Mouse (Mus musculus): ENCODE measurements around the gene Nox3. TPM values are rescaled to one million over a fixed set of nuclear protein-coding genes. Genes with fewer than 3 reads are reported as not detected.

Nox3 gene
- polyA plus RNA-seq (2015; fragmentation: Nextera tagmentation; extraction: Ambion mirVana): not detected in 2 replicates

DNA sequence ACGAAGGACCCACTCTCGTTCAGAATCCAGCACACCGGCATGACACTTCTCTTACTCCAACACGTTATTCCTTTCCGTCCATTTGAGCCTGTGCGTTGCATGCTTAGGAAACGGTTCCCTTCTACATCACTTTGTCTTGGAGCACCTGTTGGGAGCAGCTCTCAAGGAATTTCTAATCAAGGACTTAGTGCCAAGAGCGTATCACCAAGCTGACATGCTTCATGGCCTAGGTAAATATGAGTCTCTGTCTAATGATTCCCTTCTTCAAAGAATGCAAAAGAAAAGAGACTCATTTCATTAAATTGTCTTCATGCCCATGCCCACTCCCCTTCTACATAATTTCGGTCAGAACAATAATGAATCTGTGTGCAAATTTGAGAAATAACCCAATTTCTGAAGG, at the start of gene Nox3:
Nox3 (minus strand) TSS at position 101 of the 400 bp plus-strand sequence.
- H3K4me2 ChIP-seq: no peak within 1 kb of the TSS
- H3K9ac ChIP-seq: no peak within 1 kb of the TSS
- 92% methylated on average over 9 of the region's 9 CpGs for WGBS
- no peak within 1 kb of the TSS for H3K27ac ChIP-seq
- H3K4me1 ChIP-seq: peaks cover 20% of the 10 kb centered on the region
- no peaks in the 10 kb centered on the region for H3K27me3 ChIP-seq
- H3K4me3 ChIP-seq: no peak within 1 kb of the TSS
- no peak for ATAC-seq
- no peaks in the 10 kb centered on the region for H3K9me3 ChIP-seq (replicated peaks)
- no peaks in the 10 kb centered on the region for H3K36me3 ChIP-seq (ENCODE audit: poor library complexity, severe bottlenecking)

DNA sequence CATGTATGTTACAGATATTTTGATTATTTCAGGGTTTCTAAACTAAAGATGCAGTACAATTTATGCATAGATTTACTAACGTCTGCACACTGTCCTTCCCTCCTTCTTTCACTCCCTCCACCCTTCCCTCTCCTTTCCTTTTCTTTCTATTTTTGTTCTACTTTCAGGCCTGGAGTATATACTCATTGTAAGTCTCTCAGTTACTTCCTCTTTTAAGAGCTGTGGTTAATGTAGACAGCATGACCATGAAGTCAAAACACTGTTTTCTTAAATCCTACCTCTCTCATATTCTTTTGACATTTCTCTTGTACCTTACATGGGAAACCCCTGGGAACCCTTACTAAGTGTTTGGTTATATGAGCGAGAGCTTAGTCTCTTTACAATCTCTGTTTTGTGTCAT, 48.3 kb upstream of the Nox3 start:
- Histone ChIP-seq H3K4me1 (no peaks in the 10 kb centered on the region), H3K9me3 (replicated peaks) (no peaks in the 10 kb centered on the region), H3K9ac (no peak overlapping the region), H3K27ac (no peak overlapping the region), H3K27me3 (no peaks in the 10 kb centered on the region), H3K4me3 (no peak overlapping the region), H3K4me2 (no peak overlapping the region), H3K36me3 (ENCODE audit: poor library complexity, severe bottlenecking) (no peaks in the 10 kb centered on the region)
- WGBS: 87% methylated on average over 2 of the region's 2 CpGs
- ATAC-seq: no peak

DNA sequence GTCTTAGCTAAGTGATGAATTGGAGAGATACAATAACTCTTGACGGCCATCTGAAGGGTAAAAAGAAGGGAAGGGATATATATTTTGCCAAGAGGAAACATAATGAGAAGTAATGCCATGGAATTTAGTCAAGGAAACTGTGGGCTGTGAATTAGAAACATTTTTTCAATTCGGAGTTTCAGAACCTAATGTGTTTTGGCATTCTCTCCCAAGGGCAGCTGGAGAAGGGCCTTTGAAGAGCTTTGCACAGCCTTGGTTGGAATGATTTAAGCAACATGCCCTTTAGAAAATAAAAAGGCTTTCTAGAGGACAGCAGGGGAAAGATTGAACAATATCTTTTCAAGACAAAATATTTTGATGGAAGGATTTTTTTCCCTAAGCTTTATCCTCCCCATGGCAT, 40.9 kb upstream of the Nox3 start:
- H3K27ac ChIP-seq: no peak overlapping the region
- no peak overlapping the region for H3K4me2 ChIP-seq
- no peak for ATAC-seq
- no peaks in the 10 kb centered on the region for H3K36me3 ChIP-seq (ENCODE audit: poor library complexity, severe bottlenecking)
- H3K4me3 ChIP-seq: no peak overlapping the region
- H3K9ac ChIP-seq: no peak overlapping the region
- WGBS: 78% methylated on average over 2 of the region's 2 CpGs
- no peaks in the 10 kb centered on the region for H3K27me3 ChIP-seq
- H3K4me1 ChIP-seq: no peaks in the 10 kb centered on the region
- H3K9me3 ChIP-seq (replicated peaks): no peaks in the 10 kb centered on the region

DNA sequence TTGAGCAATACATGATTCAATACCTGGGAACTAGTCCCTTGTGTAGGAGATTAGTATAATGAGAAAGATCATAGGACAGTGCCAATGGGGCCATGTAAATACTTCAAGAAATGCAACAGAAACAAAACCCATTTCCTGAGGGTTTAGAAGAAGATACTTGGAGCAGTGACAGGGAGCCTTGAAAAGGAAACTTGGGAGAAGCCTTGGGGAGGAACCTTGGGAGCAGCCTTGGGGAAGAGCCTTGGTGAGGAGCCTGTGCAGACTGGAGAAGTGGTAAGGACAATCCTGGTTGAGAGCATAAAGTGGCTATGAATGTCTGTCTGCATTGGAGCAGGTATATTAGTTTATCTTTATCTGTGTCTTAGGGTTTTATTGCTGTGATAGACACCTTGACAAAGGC, 38.2 kb upstream of the Nox3 start:
- Histone ChIP-seq H3K27me3 (no peaks in the 10 kb centered on the region), H3K27ac (no peak overlapping the region), H3K4me2 (no peak overlapping the region), H3K4me3 (no peak overlapping the region), H3K9ac (no peak overlapping the region), H3K36me3 (ENCODE audit: poor library complexity, severe bottlenecking) (no peaks in the 10 kb centered on the region), H3K4me1 (no peaks in the 10 kb centered on the region), H3K9me3 (replicated peaks) (no peaks in the 10 kb centered on the region)
- no peak for ATAC-seq

DNA sequence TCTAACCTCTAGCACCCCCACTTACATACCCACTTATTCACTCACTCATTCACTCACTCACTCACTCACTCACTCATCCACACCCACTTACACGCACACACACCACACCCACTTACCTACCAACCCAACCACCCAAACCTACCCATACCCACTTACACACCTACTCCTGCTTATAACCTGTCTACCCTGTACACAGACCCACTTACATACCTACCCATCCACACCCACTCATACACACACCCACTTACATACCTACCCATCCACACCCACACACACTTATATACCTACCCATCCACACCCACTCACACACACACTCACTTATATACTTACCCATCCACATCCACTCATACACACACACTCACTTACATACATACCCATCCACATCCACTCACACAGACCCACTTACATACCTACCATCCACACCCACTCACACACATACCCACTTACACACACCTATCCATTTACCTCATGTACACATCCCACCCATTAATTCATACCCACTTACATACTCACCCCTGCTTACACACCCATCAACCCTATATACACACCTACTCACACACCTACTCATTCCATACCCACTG, 9.4 kb upstream of the Nox3 start:
- Histone ChIP-seq H3K27ac (no peak overlapping the region), H3K9ac (no peak overlapping the region), H3K4me3 (no peak overlapping the region), H3K27me3 (no peaks in the 10 kb centered on the region), H3K36me3 (ENCODE audit: poor library complexity, severe bottlenecking) (no peaks in the 10 kb centered on the region), H3K4me1 (no peaks in the 10 kb centered on the region), H3K4me2 (no peak overlapping the region), H3K9me3 (replicated peaks) (no peaks in the 10 kb centered on the region)
- 100% methylated on average over 1 of the region's 1 CpGs for WGBS
- no peak for ATAC-seq

DNA sequence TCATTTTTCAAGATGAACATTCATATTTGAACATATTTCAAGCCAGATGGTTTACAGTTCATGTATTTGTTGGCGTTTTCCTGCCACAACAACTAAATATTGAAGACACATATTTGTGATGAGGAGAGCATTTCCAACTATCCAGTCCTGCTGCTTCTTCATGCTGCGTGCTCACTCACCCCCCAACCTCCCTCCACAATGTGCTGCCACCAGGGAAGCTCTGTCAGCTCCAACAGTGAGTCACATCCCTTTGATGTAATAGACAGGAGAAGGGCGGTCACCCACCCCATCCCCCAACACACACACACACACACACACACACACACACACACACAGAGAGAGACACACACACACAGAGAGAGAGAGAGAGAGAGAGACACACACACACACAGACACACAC, 6.3 kb upstream of the Nox3 start:
- WGBS: 65% methylated on average over 3 of the region's 3 CpGs
- Histone ChIP-seq H3K9ac (no peak overlapping the region), H3K27ac (no peak overlapping the region), H3K4me3 (no peak overlapping the region), H3K4me2 (no peak overlapping the region), H3K36me3 (ENCODE audit: poor library complexity, severe bottlenecking) (no peaks in the 10 kb centered on the region), H3K27me3 (no peaks in the 10 kb centered on the region), H3K4me1 (no peaks in the 10 kb centered on the region), H3K9me3 (replicated peaks) (no peaks in the 10 kb centered on the region)
- ATAC-seq: no peak

DNA sequence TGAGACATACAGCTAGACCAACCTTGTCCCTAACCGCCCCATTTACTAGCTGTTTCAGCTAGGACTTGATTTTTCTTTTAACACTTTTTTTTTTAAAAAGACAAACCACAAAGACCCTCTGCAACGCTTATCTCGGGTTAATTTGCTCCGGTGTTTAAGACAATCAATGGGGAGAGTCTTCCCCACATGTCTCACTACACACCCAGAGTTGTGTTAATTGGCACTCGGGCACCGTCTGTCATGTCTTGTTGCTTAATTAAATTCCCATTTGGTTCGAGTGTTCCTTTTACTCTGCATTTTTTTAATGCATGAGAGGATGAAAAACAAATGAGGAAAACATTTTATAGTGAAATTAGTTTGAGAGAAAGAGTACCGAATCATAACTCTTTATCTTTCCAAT, 3.2 kb downstream of the Nox3 start:
- H3K27me3 ChIP-seq: no peaks in the 10 kb centered on the region
- peak; percentile 64; the same call in 1 of the 2 replicates for ATAC-seq

DNA sequence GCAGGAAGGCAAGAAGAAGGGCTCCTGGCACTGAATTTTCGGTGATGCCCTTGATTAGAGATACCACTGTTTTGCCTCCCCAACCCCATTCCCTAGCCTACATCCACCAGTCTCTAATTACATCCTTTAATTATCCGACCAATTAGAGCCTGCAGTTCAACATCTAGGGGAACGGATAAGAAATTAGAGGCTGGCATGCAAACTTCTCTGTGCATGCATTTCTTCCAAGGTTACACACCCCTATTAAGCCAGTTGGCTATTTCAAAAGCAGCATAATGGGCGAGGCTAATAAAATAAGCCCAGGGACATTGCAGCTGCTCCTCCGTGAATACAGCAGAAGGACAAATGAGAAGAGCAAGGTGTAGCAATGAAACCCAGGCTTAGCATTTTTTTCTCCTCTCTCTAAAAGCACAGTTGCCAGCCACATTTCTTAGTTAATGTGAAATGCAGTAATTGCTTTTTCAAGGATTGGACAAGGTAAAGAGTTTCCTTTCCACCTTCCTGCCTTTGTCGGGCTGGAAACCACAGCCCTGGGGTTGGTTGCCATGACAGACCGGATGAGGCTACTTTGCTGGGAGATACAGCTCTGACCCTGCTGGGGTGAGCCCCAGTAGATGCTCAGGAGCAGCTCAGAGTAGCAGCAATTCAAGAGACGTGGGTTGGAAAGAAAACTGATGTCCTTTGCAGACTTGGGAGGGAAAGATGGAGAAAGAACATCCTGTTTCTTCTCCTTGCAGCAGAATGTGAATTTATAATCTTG, 5.4 kb downstream of the Nox3 start:
- 28% methylated on average over 8 of the region's 8 CpGs for WGBS
- peak overlapping the region; percentile 27 for H3K4me2 ChIP-seq
- H3K4me1 ChIP-seq: peaks cover 33% of the 10 kb centered on the region
- H3K36me3 ChIP-seq (ENCODE audit: poor library complexity, severe bottlenecking): no peaks in the 10 kb centered on the region
- H3K27me3 ChIP-seq: no peaks in the 10 kb centered on the region
- H3K9me3 ChIP-seq (replicated peaks): no peaks in the 10 kb centered on the region
- peak; percentile 88 for ATAC-seq
- no peak overlapping the region for H3K9ac ChIP-seq
- H3K27ac ChIP-seq: peak overlapping the region; percentile 75
- no peak overlapping the region for H3K4me3 ChIP-seq

More for the DNA sequence above, 3.2 kb downstream of the Nox3 start:
- Histone ChIP-seq H3K9ac (no peak overlapping the region), H3K36me3 (ENCODE audit: poor library complexity, severe bottlenecking) (no peaks in the 10 kb centered on the region), H3K4me1 (peaks cover 33% of the 10 kb centered on the region), H3K9me3 (replicated peaks) (no peaks in the 10 kb centered on the region), H3K27ac (peak overlapping the region; percentile 58; the same call in 1 of the 2 replicates), H3K4me3 (no peak overlapping the region), H3K4me2 (peak overlapping the region; percentile 22; the same call in 1 of the 2 replicates)
- WGBS: 31% methylated on average over 8 of the region's 8 CpGs

DNA sequence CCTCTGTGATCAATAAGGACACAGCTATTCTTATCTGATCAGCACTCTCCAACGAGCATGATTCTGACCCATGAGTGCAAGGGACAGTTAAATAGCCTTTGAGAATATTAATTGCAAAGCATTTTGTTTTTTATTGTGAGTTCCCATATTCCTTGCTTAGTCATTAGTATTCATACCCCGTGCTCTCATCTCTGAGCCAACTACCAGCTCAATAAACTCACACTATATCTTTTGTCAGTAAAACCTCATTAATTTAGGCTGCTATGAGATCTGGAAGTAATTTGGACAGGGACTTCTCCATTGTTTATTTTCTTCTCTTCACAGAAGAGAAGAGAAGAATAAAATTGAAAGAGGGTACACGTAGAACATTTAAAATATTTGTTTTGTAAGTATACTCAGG, 12.4 kb downstream of the Nox3 start:
- H3K4me3 ChIP-seq: no peak overlapping the region
- H3K27ac ChIP-seq: no peak overlapping the region
- H3K4me1 ChIP-seq: peaks cover 9% of the 10 kb centered on the region; the same call in 1 of the 2 replicates
- H3K9me3 ChIP-seq (replicated peaks): no peaks in the 10 kb centered on the region; the same call in 1 of the 2 replicates
- H3K27me3 ChIP-seq: 0 out of 2 replicates have a peak, but pooled peaks cover 3% of the 10 kb centered on the region
- WGBS: 8% methylated on average over 3 of the region's 3 CpGs
- peak; percentile 50; the same call in 1 of the 2 replicates for ATAC-seq
- H3K4me2 ChIP-seq: no peak overlapping the region
- no peak overlapping the region for H3K9ac ChIP-seq
- H3K36me3 ChIP-seq (ENCODE audit: poor library complexity, severe bottlenecking): no peaks in the 10 kb centered on the region

DNA sequence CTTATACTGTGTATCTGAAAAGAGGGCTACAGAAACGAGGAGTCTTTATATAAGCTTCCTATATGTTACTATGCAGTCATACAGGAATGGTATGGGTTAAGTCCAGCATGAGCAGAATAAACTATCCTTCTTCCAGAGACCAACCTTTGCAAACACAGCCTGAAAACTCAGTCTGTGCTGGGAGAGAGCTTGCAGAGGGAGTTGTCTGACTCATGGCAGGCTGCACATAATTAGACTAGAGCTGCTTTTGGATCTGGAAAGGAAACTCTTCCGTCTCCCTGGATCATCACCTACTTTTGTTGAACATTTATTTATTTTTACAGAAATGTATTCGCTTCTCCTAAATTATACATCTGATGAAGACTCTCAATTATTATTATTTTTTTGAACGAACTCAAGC, 26.8 kb downstream of the Nox3 start:
- no peaks in the 10 kb centered on the region for H3K9me3 ChIP-seq (replicated peaks)
- 86% methylated on average over 4 of the region's 4 CpGs for WGBS
- H3K4me1 ChIP-seq: no peaks in the 10 kb centered on the region
- no peak overlapping the region for H3K9ac ChIP-seq
- no peak for ATAC-seq
- no peaks in the 10 kb centered on the region for H3K36me3 ChIP-seq (ENCODE audit: poor library complexity, severe bottlenecking)
- H3K4me3 ChIP-seq: no peak overlapping the region
- H3K4me2 ChIP-seq: no peak overlapping the region
- H3K27me3 ChIP-seq: no peaks in the 10 kb centered on the region
- no peak overlapping the region for H3K27ac ChIP-seq

DNA sequence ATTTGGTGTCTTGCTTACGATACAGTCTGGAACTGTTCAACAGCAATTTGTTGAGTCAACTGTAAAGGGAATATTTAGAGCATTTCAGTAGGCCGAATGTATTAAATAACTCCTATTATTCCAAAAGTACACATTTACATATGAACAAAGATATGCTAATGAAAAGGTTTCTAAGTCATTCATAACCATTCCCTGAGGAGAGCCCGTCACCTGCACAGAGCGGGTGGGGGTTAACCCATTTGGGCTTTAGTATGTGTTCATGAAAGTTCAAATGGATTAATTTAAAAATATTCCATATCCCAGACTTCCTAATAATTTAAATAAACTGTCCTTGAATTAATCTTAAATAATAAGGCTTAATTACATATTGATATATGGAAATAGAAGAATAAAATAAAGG, 28.8 kb downstream of the Nox3 start:
- H3K4me1 ChIP-seq: no peaks in the 10 kb centered on the region
- H3K4me2 ChIP-seq: no peak overlapping the region
- no peak overlapping the region for H3K4me3 ChIP-seq
- no peak overlapping the region for H3K27ac ChIP-seq
- no peaks in the 10 kb centered on the region for H3K36me3 ChIP-seq (ENCODE audit: poor library complexity, severe bottlenecking)
- H3K9me3 ChIP-seq (replicated peaks): no peaks in the 10 kb centered on the region
- no peaks in the 10 kb centered on the region for H3K27me3 ChIP-seq
- H3K9ac ChIP-seq: no peak overlapping the region
- 59% methylated on average over 4 of the region's 4 CpGs for whole genome bisulfite sequencing
- 0 out of 2 replicates have a peak, but pooled peaks have one; percentile 43 for ATAC-seq

DNA sequence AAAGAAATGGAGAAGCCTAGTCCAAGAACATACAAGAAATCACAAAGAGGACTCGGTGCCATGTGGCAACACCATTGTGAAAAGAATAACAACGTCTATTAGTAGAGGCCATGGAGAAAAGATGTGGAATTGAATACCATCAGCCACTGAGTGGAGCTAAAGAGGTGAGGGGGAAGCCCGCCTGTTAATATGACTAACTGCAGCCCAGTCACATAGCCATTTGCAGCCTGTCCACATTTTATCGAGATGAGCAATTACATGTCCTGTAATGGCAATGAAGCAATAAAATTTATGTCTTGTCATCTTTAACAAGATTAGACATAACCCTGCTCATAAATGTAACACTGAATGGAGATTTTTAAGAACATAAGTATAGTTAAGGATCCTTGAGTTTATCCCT, 30.7 kb downstream of the Nox3 start:
- 84% methylated on average over 4 of the region's 4 CpGs for WGBS
- H3K27ac ChIP-seq: no peak overlapping the region
- H3K36me3 ChIP-seq (ENCODE audit: poor library complexity, severe bottlenecking): no peaks in the 10 kb centered on the region
- no peaks in the 10 kb centered on the region for H3K4me1 ChIP-seq
- no peaks in the 10 kb centered on the region for H3K9me3 ChIP-seq (replicated peaks)
- H3K9ac ChIP-seq: no peak overlapping the region
- no peak for ATAC-seq
- no peak overlapping the region for H3K4me3 ChIP-seq
- H3K4me2 ChIP-seq: no peak overlapping the region
- no peaks in the 10 kb centered on the region for H3K27me3 ChIP-seq

All from forebrain, embryonic 13.5 days (tissue).